Mouse (Mus musculus) MN1 (cell line): ENCODE measurements around the gene E030018B13Rik.

Experiments
- DNase-seq: peaks from one replicate; pipeline ENCODE4 v3.0.0-alpha.2; 2016; ENCODE audit warnings: low spot score

Gene E030018B13Rik

DNA sequence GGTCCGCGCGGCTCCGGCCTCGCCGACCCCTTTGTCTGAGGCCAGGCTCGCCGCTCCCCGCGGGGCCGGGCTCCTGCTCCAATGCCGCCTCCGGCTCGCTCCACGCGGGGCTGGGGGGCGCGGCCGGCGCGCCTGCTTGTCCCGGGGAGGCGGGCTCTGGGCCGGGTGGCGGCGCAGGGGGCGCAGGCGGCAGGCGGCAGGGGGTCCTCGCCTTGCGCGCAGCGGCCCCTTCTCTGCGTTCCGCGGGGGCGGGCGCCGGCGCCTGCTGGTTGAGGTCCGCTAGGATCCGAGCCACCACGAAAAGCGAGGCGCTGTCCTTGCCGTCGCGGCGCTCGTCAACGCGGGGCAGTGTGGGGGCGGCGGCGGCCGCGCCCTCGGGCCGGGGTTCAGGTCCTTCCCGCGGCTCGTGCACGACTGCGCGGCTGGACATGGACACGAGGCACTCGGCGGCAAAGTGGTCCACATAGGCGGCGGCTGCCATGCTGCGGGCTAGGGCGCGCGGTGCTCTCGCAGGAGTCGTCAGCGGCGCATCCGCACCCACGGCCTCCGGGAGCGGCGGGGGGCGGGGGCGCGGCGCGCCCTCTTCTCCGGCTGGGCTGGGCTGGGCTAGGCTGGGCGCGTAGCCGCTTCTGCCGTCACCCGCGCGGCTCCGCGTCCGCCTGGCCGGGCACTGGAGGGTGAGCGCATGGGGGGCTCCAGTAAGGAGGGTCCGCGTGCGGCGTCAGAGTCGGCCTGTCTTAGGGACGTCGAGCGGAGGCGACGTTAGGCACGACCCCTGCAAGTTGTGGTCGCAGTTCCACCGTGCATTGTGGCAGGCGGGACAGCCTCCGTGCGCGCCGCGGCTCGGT lies 21.6 kb downstream of the E030018B13Rik start:
- no peak for DNase-seq

DNA sequence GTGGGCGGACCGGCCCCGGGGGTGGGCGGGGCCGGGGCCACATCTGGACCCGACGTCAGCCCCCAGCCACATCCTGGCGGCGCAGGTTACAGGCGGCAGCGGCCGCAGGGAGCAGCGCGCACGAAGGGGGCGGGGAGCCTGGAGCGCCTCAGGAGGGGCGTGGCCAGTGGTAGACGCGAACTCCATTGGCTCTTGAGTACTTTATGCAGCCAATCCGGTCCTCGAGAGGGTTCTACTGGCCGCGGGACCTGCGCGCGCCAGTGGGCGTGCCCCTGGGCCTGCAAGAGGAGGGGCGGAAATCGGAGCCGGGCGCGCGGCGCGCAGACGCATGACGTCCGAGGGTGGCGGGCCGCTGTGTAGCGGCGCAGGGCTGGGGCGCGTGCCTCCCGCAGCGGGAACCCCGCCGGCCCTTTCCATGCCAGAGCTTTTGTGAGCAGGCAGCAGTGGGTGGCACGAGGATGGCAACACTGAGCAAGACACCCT lies 22.3 kb downstream of the E030018B13Rik start, which contains the start of gene Klf13:
TSS of gene Klf13 (minus strand) at position 2 of the 483 bp plus-strand sequence.
- no peak for DNase-seq

DNA sequence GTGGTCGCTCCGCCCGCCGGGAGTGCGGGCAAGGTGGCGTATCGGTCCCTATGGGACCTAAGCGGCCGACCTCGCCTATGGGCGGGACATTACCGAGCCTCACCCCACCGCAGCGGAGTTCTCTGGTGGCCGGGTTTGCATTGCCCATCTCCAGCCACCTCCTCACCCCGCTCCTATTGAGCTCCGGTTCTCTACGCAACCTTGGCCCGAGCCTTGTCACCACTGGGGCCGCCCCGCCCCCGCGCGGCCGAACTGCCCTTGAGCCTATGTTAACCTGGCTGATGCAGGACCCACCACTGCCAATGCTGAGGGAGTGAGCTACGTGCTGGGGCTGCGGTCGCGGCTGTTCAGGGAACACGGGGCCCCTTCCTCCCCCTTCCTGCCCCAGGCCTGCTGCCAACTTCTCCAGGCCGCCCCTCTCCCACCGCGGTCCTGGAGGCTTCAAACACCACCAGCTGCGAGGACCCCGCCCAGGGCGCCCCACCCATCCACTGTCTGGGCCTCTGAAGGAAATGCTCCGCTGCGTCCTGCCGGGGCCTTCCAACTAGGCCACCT lies 22.8 kb downstream of the E030018B13Rik start:
- no peak for DNase-seq

DNA sequence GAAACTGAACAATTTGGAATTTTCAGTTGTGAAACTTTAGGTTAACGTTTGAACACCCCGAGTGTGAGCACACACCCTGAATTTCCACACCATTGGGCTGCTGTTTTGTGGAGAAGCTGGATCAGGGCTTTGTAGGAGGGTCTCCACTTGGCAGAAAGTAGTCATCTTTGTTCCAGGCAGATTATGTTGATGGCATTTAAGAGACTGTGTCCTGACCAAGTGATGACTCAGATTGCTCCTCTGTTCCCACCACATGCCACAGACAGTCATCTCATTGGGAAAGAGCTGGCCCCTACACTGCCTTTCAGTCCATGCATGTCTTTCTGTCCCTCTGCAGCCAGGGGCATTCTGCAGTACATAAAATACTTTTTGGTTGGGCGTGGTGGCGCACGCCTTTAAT lies 23.7 kb downstream of the E030018B13Rik start:
- no peak for DNase-seq

DNA sequence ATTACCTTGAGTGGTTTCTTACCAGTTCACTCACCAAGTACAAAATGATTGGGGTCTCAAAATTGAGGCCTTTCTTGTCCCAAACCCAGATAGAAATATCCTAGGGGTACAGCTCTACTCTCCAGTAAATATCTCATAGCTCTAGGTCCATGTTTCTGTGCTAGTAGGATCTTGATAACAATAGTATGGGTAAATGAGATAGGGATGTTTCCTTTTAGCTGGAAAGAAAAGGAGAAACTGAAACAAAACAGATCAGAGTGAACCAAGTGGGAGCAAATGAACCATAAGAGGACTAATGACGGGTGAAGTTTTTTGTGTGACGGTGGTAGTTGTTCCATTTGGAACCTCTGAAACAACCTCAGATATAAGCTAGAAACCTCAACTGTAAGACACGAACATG lies 24.4 kb downstream of the E030018B13Rik start:
- no peak for DNase-seq

DNA sequence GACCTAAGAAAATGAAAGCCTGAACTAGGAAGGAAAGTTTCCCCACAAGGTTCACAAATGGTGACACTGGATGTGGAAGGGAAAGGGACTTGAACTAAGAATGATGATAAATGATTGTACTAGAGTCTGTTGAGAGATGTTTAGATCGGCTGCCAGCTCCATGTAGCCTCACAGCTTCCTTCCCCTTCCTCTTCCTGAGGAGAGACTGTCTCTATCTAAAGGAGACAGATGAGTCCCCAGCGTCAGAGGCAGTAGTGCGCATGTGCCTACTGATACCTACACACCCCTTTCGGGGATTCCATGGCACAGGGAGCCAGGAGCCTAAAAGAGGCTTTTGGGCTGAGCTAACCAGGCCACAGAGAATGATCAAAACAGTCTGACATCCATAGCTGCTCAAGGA lies 24.8 kb downstream of the E030018B13Rik start:
- DNase-seq: no peak

DNA sequence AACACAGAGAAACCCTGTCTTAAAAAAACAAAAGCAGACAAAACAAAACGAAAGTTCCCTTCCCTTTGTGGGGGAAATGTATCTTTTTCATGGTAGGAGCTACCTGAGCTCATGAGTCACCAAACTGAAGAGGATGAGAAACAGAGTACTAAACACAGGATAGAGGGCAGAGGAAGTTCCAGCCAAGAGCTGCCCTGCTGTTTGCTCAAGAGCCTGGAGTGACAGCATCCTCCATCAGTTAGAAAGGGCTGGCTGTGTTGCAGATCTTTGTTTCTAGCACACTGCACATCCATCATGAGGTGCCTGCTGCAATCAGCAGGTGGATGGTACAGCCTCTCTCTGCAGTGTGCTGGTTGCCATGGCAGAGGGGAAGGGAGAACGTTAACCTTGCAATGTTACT lies 27.3 kb downstream of the E030018B13Rik start:
- no peak for DNase-seq

DNA sequence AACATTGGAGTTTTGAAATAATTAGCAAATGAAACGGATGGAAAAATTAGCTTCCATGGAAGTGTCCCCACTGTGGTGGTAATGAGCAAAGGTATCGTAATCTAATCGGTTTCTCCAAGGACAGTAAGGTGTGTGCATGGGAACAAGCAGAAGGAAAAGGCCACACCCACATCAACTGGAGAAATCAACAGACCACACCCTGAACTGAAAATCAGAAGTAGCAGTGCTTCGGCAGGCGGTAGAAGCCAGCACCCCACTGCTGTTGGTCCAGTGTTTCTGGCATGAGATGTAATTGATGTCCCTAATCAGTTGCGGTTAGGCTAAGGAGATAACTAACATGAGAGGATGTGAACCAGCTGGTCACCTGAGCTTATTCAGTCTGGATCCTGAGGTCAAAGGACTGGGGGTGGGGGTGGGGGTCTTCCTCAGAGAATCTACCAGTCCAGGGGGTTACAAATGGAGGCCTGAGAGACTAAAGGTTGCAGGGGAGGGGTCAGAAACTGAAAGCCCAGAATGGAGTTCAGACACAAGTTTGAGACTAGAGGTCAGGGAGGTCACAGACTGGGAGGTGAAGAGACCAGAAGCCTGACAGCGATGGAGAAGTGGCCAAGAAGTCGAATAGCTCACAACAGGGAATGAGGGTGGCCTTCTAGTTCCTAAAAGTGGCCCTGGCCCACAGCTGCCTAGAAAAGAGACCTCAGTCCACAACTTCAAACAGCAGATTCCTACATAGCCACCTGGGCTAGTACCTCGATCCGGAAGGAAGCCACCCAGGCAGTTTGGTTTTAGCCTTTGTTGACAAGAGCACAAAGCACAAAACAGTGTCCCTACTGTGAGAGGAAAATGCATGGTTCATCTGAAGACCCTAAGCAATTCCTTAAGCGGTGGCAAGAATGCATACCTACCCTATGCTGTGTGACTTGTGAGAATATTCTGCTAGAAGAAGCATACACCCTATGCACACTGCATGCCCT lies 31.1 kb downstream of the E030018B13Rik start:
- no peak for DNase-seq

DNA sequence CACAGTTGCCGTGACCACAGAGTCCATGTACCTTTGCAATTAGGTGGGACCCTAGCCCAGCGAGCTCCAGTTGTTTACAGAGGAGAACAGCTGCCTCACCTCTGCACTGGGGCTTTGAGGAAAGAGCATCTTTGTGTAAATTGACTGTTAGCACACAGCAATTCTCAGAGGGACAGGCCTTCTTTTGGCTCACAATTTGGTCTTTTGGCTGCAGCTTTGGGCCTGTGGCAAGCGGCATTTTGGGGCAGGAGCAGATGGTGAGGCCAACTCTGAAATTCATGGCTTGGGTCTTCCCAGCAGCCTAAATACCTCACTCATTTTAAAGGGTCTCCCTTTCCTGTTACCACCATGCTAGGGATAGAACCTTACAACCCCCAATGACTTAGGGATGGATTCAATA lies 32.5 kb downstream of the E030018B13Rik start:
- DNase-seq: no peak

DNA sequence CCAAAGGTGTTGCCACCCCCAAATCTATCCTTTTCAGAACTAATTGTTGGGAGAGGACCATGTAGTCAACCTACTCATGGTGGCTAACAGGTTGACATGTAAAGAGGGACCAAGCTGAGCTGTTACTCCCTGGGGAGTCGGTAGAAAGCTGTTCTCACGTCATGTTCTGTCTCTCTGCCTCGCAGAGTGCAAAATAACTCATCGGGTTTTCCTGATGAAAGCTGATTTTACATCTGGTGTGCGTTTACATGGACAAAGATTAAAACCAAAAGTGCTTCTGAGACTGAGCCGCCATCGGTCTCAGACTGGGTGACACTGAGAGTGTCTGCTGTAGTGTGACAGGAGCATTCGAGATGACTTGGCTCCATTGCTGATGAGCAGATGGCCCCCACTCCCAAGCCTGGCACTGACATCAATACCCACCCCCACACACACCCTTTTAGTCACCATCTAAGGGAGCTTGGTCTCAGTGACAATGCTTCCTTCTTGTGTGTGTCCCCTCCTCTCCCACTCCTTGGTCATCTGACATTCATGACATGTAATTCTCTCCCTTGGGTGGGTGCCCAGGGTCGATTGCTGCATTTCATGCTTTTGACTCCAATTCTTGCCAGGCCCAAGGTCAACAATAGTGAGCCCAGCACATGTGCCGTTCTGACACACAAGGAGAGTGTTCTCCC lies 34.4 kb downstream of the E030018B13Rik start:
- no peak for DNase-seq

DNA sequence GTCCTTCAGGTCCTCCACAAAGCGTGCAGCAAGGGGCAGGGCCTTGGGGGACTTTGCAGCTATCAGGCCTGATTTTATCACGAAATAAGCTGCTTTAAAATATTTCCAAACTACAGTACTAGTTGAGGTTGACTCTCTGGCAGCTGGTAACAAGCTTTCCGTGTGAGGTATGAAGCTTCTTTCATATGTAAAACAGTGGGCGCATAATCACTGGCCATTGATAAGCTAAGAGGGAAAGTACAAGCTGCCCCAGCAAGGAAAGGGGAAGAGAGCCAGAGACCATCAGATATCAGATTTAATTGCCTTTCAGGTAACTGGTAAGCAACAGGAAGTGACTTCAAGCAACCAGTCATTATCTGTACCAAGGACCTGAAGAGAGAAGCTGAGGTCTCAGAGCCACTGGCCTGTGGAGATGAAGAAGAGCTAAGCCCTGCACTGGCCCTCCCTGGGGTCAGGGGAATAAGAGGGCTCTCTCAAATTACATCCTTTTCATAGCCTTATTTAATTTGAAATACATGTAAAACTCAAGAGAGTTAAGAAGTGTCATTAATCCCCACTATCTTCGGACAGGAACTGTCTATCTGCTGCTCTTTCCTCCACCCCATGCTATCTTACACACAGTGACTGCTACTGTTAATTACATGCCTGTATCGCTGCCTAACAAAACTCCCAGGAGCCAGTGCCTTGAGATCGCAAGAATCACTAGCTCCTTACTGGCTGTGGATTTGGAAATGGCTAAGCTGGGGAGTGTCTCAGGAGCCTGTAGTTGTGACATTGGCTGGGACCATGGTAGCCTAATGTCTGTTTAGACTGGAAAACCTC lies 35.6 kb downstream of the E030018B13Rik start:
- DNase-seq: no peak

DNA sequence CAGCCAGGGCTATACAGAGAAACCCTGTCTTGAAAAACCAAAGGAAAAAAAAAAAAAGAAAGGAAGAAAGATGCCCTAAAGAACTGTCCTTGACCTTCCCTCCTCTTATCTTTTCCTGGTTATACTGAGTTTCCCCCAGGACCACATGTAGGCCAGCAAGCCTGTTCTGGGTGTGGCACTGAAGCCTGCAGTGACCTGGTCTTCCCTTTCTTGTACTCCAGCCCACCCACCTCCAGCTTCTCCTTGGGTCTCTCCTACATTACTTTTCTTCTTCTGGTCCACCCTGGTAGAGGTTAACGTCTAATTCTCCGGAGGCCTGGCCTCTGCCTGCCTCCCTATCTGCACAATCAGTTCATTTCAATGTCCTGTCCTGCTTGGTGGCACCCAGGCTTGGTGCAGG lies 38.8 kb downstream of the E030018B13Rik start:
- no peak for DNase-seq

DNA sequence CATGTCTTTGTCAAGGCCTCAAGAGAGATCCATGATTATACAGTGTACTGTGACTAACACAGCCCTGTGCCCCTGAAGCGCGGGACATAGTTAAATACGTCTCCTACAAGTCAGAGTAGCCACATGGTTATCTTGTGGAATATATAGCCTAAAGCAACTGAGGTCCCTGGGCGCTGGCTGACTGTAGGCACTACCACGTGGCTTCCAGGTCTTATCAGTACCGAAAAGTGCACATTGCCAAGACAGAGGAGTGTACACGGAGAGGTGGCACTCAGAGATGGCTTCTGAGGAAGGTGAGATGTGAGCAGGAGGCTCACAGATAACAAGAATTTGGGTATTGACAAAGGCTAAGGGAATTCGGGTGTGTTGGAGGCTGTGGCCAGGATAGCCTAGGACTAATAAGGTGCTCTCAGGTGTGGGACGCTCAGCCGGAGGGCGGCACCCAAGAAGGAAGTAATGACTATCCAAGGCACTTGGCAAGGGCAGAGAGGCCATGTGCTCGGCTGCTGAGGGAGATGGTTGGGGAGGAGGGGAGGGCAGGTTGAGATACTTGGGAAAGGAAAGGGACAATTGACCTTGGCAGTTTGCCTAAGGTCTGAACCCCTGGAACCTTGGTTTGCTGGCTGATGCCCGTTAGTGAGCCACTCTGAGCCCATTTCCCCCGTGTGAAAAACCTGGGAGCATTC lies 39.6 kb downstream of the E030018B13Rik start:
- DNase-seq: no peak

DNA sequence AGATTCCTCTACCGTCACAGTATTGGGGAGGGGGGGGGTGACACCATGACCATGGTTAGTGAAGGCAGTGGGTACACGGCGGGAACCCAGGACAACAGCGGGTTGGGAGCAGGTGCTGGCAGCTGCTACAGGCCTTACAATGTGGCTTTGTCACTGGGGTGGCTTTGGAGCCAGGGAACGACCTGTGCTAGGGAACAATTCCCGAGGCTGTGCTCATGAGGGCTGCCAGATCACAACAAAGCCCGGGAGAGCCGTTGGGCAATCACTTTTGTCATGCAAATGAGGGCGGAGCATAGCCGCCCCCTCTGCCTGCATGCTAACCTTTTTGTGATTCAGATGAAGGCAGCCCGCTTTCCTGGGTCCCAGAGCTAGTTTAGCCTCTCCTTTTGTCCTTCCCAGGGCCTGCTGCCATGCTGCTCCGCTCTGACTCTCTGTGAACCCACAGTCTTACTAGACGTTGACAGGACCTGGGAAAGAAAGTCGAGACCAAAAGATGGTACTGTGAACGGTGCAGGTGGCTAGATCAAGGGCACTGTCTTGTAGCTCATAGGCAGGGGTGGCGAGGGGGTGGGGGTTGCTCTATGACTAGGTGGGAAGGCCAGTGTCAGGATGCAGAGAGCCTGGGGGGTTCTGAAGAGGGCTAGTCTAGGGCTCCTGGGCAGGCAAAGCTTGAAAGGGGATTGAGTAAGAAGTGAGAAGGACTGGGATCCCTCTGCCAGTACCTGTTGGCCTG lies 40.5 kb downstream of the E030018B13Rik start:
- DNase-seq: no peak

DNA sequence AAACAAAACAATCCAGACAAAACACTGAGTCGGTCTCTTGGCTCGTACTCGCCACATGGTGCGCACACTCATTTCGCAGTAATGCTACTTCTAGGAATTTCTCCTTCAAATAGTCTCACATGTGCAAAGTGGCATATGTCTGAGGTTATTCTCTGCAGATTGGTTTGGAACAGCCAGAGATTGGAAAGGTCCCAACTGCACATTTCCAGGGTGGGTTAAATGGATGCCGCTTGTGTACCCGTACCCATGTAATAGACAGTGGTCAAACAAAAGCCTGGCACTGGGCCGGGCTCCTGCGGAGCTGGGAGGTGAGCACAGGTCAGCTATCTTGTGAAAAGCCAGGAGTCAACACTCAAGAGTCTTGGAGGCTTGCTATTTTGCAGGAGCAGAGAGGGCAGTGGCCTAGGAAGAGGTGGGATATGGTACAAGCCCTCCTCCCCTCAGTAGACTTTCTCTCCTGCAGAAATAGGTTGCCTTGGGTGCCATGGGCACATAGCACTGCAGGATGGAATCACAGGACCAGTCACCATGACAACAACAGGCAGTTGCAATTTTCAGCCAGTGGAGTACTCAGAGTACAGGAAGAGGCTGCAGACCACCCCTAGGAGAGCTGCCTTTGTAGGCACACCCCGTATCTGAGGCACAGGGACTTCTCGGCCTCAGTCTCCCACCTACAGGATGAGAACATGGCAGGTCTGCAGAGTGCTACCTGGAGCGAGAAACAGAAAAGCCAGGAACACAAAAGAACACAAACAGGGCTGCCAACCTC lies 41.4 kb downstream of the E030018B13Rik start:
- DNase-seq: no peak

DNA sequence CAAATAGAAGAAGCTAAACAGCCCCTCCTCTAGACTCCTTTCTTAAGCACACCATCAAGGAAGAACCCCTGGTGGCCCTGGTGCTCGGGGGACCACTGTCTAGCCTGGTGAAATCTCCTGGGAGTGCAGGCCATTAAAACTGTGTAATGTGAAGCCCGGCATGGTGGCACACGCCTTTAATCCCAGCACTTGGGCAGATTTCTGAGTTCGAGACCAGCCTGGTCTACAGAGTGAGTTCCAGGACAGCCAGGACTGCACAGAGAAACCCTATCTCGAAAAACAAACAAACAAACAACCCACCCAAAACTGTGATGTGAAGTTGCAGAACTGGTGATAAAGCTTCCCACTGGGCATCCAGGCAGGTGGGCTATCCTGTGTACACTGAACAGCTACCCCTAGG lies 47.0 kb downstream of the E030018B13Rik start:
- DNase-seq: no peak

DNA sequence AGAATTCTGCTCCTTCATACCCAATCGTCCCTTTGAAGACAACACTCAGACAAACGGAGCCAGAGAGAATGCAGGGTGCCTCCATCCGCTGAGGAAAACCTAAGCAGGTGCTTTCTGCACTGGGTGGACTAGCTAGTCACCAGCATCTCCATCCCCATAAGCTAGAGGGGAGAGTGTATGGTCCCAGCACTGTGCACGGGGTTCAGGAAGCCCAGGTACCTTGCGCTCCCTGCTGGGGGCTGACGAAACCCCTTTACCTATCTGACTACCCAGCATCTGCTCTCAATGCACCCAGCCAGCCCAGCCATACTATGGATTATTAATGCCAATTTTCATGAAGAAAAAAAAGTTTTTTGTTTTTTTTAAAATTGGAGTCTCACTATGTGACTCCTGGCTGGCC lies 47.5 kb downstream of the E030018B13Rik start:
- DNase-seq: no peak

DNA sequence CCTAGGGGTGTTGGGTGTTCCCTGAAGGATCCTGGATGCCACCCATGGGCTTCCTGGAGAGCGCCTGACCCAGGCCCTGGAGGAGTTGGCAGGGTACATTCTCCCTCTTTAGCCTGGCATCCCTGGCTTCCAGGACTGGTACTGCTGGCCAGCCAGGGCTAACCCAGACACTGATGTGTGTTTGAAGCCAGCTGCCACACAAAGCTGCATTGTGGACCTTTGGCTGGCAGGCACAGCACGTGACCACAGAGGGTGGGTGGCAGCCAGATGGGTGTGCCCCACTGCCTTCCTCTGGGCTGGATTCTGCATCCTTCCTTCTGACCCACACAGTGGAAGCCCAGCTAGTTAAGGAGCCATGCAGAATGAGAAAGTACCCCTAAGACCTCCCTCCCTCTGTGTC lies 48.5 kb downstream of the E030018B13Rik start:
- no peak for DNase-seq
